Mouse (Mus musculus): ENCODE measurements around the gene Kansl3. TPM values are rescaled to one million over a fixed set of nuclear protein-coding genes. Genes with fewer than 3 reads are reported as not detected.

The Kansl3 gene
- polyA plus RNA-seq, 1 experiment from 2014 or later = 12.6 TPM

- H3K4me1 ChIP-seq (replicated peaks) = no peaks in the 10 kb centered on the region
- WGBS (ENCODE audit: insufficient replicate concordance) = 52% methylated on average over 2 of the region's 2 CpGs
- no peak overlapping the region for H3K4me3 ChIP-seq (replicated peaks)
- no peak overlapping the region for H3K27ac ChIP-seq (replicated peaks)
- H3K9me3 ChIP-seq (replicated peaks) = no peaks in the 10 kb centered on the region
- H3K27me3 ChIP-seq = no peaks in the 10 kb centered on the region
- H3K4me2 ChIP-seq = no peak overlapping the region
- ATAC-seq (ENCODE audit: insufficient read depth) = no peak
- no peaks in the 10 kb centered on the region for H3K36me3 ChIP-seq (replicated peaks)
- H3K9ac ChIP-seq = no peak overlapping the region
Measured at GRCm38 (mm10) chr1:36321164-36321563, 47.8 kb downstream of the Kansl3 start.

DNA sequence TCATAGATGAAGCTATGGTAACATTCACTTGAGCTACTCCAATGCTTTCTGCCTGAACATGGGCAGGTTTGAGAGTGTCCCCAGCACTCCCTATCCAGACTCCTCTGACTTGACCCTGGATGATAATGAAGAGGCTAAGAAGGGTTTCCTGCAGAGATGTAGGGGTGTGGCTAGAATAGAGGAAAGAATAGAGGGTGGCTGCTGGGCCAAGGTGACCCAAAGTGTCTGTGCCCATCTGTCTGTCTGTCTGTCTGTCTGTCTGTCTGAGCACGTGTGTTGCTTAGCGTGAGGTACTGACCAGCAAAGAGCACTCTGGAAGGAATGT is 53.2 kb downstream of the Kansl3 start:
- Histone ChIP-seq H3K9me3 (replicated peaks) (no peaks in the 10 kb centered on the region), H3K27ac (replicated peaks) (no peak overlapping the region), H3K4me3 (replicated peaks) (no peak overlapping the region), H3K36me3 (replicated peaks) (no peaks in the 10 kb centered on the region), H3K4me2 (no peak overlapping the region), H3K27me3 (peaks cover 2% of the 10 kb centered on the region; the same call in 1 of the 2 replicates), H3K4me1 (replicated peaks) (no peaks in the 10 kb centered on the region), H3K9ac (no peak overlapping the region)
- no peak for ATAC-seq (ENCODE audit: insufficient read depth)
- WGBS (ENCODE audit: insufficient replicate concordance) = 76% methylated on average over 2 of the region's 2 CpGs

DNA sequence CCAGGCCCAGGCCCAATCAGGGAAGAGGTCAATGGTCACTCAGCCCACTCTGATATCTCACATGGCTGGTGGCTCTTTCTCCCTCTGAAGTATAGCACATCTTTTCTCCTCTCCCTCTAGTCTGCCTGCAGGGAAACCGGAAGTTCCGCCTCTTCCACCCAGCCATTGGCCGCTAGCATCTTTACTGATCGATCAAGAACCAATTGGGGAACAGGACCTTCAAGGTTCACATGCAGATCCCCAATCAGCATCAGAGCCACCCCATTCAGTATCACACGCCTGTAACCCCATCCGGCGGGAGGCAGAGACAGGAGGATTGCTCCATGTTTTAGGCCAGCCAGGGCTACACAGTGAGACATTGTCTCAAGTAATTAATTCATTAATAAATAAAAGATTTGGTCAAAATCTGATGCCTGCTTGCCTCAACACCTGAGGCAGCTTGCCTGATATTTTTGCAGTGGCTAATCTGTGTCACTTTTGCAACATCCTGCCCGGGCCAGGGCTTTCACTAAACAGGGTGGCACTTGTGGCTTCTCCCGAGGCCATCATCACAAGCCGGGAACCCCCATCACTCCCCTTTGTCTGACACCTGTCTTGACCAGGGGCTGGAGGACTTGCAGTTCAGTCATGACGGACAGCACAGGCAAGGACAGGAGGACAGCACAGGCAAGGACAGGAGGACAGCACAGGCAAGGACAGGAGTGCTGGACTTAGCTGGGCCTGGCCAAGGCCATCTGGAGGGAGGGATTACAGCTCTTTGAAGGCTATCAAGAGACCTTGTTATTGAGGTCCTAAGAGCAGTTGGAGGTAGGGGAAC is 53.8 kb downstream of the Kansl3 start:
- no peaks in the 10 kb centered on the region for H3K36me3 ChIP-seq (replicated peaks)
- H3K4me3 ChIP-seq (replicated peaks) = no peak overlapping the region
- peaks cover 6% of the 10 kb centered on the region for H3K27me3 ChIP-seq
- H3K4me1 ChIP-seq (replicated peaks) = no peaks in the 10 kb centered on the region
- H3K9me3 ChIP-seq (replicated peaks) = no peaks in the 10 kb centered on the region
- H3K9ac ChIP-seq = no peak overlapping the region
- ATAC-seq (ENCODE audit: insufficient read depth) = no peak
- no peak overlapping the region for H3K4me2 ChIP-seq
- 71% methylated on average over 11 of the region's 11 CpGs for WGBS (ENCODE audit: insufficient replicate concordance)
- no peak overlapping the region for H3K27ac ChIP-seq (replicated peaks)

GRCm38 (mm10) chr1:36309498-36309901 is 59.5 kb downstream of the Kansl3 start:
- no peak for ATAC-seq (ENCODE audit: insufficient read depth)
- peak overlapping the region; percentile 97 for H3K4me2 ChIP-seq
- H3K36me3 ChIP-seq (replicated peaks) = no peaks in the 10 kb centered on the region
- peaks cover 39% of the 10 kb centered on the region for H3K27me3 ChIP-seq
- H3K9me3 ChIP-seq (replicated peaks) = no peaks in the 10 kb centered on the region
- peak overlapping the region; percentile 70 for H3K4me3 ChIP-seq (replicated peaks)
- H3K4me1 ChIP-seq (replicated peaks) = peaks cover 20% of the 10 kb centered on the region
- 12% methylated on average over 3 of the region's 3 CpGs for WGBS (ENCODE audit: insufficient replicate concordance)
- H3K27ac ChIP-seq (replicated peaks) = no peak overlapping the region
- no peak overlapping the region for H3K9ac ChIP-seq

GRCm38 (mm10) chr1:36308966-36309475 is 60.0 kb downstream of the Kansl3 start:
- 43% methylated on average over 9 of the region's 9 CpGs for WGBS (ENCODE audit: insufficient replicate concordance)
- Histone ChIP-seq H3K36me3 (replicated peaks) (no peaks in the 10 kb centered on the region), H3K27me3 (peaks cover 44% of the 10 kb centered on the region), H3K4me1 (replicated peaks) (peaks cover 20% of the 10 kb centered on the region), H3K4me2 (peak overlapping the region; percentile 97), H3K4me3 (replicated peaks) (peak overlapping the region; percentile 70), H3K9me3 (replicated peaks) (no peaks in the 10 kb centered on the region), H3K27ac (replicated peaks) (no peak overlapping the region), H3K9ac (no peak overlapping the region)
- ATAC-seq (ENCODE audit: insufficient read depth) = no peak

GRCm38 (mm10) chr1:36308451-36308901 is 60.5 kb downstream of the Kansl3 start:
- 6% methylated on average over 12 of the region's 12 CpGs for WGBS (ENCODE audit: insufficient replicate concordance)
- Histone ChIP-seq H3K9me3 (replicated peaks) (no peaks in the 10 kb centered on the region), H3K36me3 (replicated peaks) (no peaks in the 10 kb centered on the region), H3K27me3 (peaks cover 49% of the 10 kb centered on the region), H3K4me2 (peak overlapping the region; percentile 97), H3K4me3 (replicated peaks) (peak overlapping the region; percentile 70), H3K9ac (peak overlapping the region; percentile 65; the same call in 1 of the 2 replicates), H3K4me1 (replicated peaks) (peaks cover 20% of the 10 kb centered on the region), H3K27ac (replicated peaks) (peak overlapping the region; percentile 39; the same call in 1 of the 2 replicates)
- no peak for ATAC-seq (ENCODE audit: insufficient read depth)

GRCm38 (mm10) chr1:36307495-36308280 is 61.3 kb downstream of the Kansl3 start, which contains the start of gene Arid5a:
Arid5a (plus strand) TSS chr1:36307733.
- no peaks in the 10 kb centered on the region for H3K9me3 ChIP-seq (replicated peaks)
- peaks cover 57% of the 10 kb centered on the region for H3K27me3 ChIP-seq
- under 1% methylated on average over 65 of the region's 65 CpGs for WGBS (ENCODE audit: insufficient replicate concordance)
- peaks cover 20% of the 10 kb centered on the region for H3K4me1 ChIP-seq (replicated peaks)
- ATAC-seq (ENCODE audit: insufficient read depth) = peak; percentile 87
- peak within 1 kb of the TSS; percentile 97 for H3K4me2 ChIP-seq
- H3K4me3 ChIP-seq (replicated peaks) = peak within 1 kb of the TSS; percentile 70
- H3K9ac ChIP-seq = peak within 1 kb of the TSS; percentile 65
- H3K27ac ChIP-seq (replicated peaks) = peak within 1 kb of the TSS; percentile 73
- no peaks in the 10 kb centered on the region for H3K36me3 ChIP-seq (replicated peaks)

DNA sequence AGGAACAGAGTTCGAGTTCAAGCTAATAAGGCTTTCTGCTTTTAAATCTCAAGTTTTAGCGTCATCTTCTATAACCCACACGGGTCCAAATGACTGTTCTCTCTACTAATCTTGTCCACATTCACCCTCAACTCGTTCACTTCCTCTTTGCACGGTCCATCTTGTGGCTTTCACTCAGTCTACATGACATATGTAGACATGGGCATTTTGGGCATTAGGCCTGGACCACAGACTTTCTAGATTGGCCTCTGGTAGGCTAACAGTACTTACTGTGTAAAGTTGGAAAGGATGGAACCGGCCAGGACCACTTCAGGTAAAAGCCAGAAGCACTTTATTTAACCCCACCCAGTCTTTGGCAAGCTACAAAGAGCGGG is 61.9 kb downstream of the Kansl3 start:
- H3K9ac ChIP-seq = no peak overlapping the region
- H3K4me1 ChIP-seq (replicated peaks) = peaks cover 20% of the 10 kb centered on the region
- 34% methylated on average over 7 of the region's 7 CpGs for WGBS (ENCODE audit: insufficient replicate concordance)
- H3K4me3 ChIP-seq (replicated peaks) = peak overlapping the region; percentile 70; the same call in 1 of the 2 replicates
- H3K9me3 ChIP-seq (replicated peaks) = no peaks in the 10 kb centered on the region
- peaks cover 63% of the 10 kb centered on the region for H3K27me3 ChIP-seq
- H3K36me3 ChIP-seq (replicated peaks) = no peaks in the 10 kb centered on the region
- peak overlapping the region; percentile 97 for H3K4me2 ChIP-seq
- no peak overlapping the region for H3K27ac ChIP-seq (replicated peaks)
- ATAC-seq (ENCODE audit: insufficient read depth) = no peak

- peaks cover 20% of the 10 kb centered on the region for H3K4me1 ChIP-seq (replicated peaks)
- no peak overlapping the region for H3K27ac ChIP-seq (replicated peaks)
- ATAC-seq (ENCODE audit: insufficient read depth) = no peak
- H3K4me3 ChIP-seq (replicated peaks) = no peak overlapping the region
- H3K27me3 ChIP-seq = peaks cover 73% of the 10 kb centered on the region
- H3K36me3 ChIP-seq (replicated peaks) = no peaks in the 10 kb centered on the region
- WGBS (ENCODE audit: insufficient replicate concordance) = 66% methylated on average over 6 of the region's 6 CpGs
- H3K9ac ChIP-seq = no peak overlapping the region
- H3K4me2 ChIP-seq = no peak overlapping the region
- no peaks in the 10 kb centered on the region for H3K9me3 ChIP-seq (replicated peaks)
Measured at GRCm38 (mm10) chr1:36306120-36306519, 62.9 kb downstream of the Kansl3 start.

- WGBS (ENCODE audit: insufficient replicate concordance) = 47% methylated on average over 7 of the region's 7 CpGs
- H3K27ac ChIP-seq (replicated peaks) = no peak overlapping the region
- H3K4me1 ChIP-seq (replicated peaks) = peaks cover 19% of the 10 kb centered on the region
- no peaks in the 10 kb centered on the region for H3K9me3 ChIP-seq (replicated peaks)
- no peak overlapping the region for H3K9ac ChIP-seq
- H3K27me3 ChIP-seq = peaks cover 74% of the 10 kb centered on the region
- no peak for ATAC-seq (ENCODE audit: insufficient read depth)
- H3K4me3 ChIP-seq (replicated peaks) = no peak overlapping the region
- no peaks in the 10 kb centered on the region for H3K36me3 ChIP-seq (replicated peaks)
- H3K4me2 ChIP-seq = no peak overlapping the region
Measured at GRCm38 (mm10) chr1:36304764-36305163, 64.2 kb downstream of the Kansl3 start.

Data from liver, embryonic 15.5 days (tissue).